Mouse (Mus musculus): ENCODE results near the gene Mthfd1. TPM values are rescaled to one million over a fixed set of nuclear protein-coding genes. Genes with fewer than 3 reads are reported as not detected.

Gene Mthfd1
- polyA plus RNA-seq, 1 experiment, result 20.9 TPM

- no peak for DNase-seq
- no peaks in the 10 kb centered on the region for H3K36me3 ChIP-seq (ENCODE audit: control insufficient read depth, insufficient read depth, low read length)
- TF ChIP-seq CTCF (IDR thresholded peaks at IDR 0.05; ENCODE audit: borderline replicate concordance, control insufficient read depth, extremely low read depth, insufficient read depth, low read length, poor library complexity) (no peak), POLR2A (IDR thresholded peaks at IDR 0.05; ENCODE audit: control insufficient read depth, extremely low read depth, insufficient read depth, low read length, poor library complexity) (no peak)
- no peaks in the 10 kb centered on the region for H3K27me3 ChIP-seq (ENCODE audit: control insufficient read depth, insufficient read depth, low read length)
- H3K27ac ChIP-seq (ENCODE audit: control insufficient read depth, insufficient read depth, low read length), result no peak overlapping the region
- H3K4me3 ChIP-seq (ENCODE audit: control insufficient read depth, insufficient read depth, low read length), result no peak overlapping the region
- WGBS, result 94% methylated on average over 5 of the region's 5 CpGs
- no peaks in the 10 kb centered on the region for H3K4me1 ChIP-seq (replicated peaks; ENCODE audit: control insufficient read depth, insufficient read depth, low read length)
These were observed 53.3 kb downstream of the Mthfd1 start for GRCm38 (mm10) chr12:76308436-76308835.

DNA sequence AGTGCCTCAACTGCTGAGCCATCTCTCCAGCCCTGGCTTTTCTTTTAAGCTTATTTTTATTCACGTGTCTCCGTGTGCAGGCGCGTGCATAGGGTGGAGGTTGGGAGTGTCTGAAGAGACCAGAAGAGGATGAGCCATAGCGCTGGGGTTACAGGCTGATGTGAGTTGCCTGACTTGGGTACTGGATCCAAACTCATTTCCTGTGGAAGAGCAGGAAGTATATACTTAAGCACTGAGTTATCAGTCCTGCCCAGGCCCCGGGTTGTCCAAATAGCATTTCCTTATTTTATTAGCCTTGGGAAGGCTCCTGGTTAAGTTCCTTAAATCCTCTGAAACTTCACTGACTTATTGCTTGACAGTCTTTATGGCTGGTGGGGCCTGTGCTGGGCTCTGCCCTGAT is 54.9 kb downstream of the Mthfd1 start:
- 89% methylated on average over 6 of the region's 6 CpGs for WGBS
- H3K27ac ChIP-seq (ENCODE audit: control insufficient read depth, insufficient read depth, low read length), result no peak overlapping the region

DNA sequence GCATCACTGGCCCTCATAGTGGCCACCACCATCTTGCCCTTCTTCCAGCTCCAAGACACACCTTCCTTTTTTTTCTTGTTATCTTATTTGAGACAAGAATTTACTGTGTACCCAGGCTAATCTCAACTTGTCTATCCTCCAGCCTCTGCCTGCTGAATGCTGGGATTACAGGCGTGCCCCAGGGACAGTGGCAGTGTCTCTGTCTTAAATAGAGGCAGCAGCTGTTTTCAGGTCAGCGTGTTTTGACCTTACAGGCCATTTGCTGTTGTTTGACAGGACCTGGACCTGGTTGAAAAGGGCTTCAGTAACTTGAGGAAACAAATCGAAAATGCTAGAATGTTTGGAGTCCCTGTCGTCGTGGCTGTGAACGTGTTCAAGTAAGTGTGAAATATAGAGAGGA is 55.5 kb downstream of the Mthfd1 start:
- H3K27ac ChIP-seq (ENCODE audit: control insufficient read depth, insufficient read depth, low read length), result no peak overlapping the region
- H3K4me3 ChIP-seq (ENCODE audit: control insufficient read depth, insufficient read depth, low read length), result no peak overlapping the region
- no peak for DNase-seq
- H3K36me3 ChIP-seq (ENCODE audit: control insufficient read depth, insufficient read depth, low read length), result no peaks in the 10 kb centered on the region
- H3K4me1 ChIP-seq (replicated peaks; ENCODE audit: control insufficient read depth, insufficient read depth, low read length), result no peaks in the 10 kb centered on the region
- no peaks in the 10 kb centered on the region for H3K27me3 ChIP-seq (ENCODE audit: control insufficient read depth, insufficient read depth, low read length)
- WGBS, result 96% methylated on average over 6 of the region's 6 CpGs
- TF ChIP-seq CTCF (IDR thresholded peaks at IDR 0.05; ENCODE audit: borderline replicate concordance, control insufficient read depth, extremely low read depth, insufficient read depth, low read length, poor library complexity) (no peak), POLR2A (IDR thresholded peaks at IDR 0.05; ENCODE audit: control insufficient read depth, extremely low read depth, insufficient read depth, low read length, poor library complexity) (no peak)

More for the DNA sequence above, 54.9 kb downstream of the Mthfd1 start:
- Histone ChIP-seq H3K4me1 (replicated peaks; ENCODE audit: control insufficient read depth, insufficient read depth, low read length) (no peaks in the 10 kb centered on the region), H3K27me3 (ENCODE audit: control insufficient read depth, insufficient read depth, low read length) (no peaks in the 10 kb centered on the region), H3K4me3 (ENCODE audit: control insufficient read depth, insufficient read depth, low read length) (no peak overlapping the region), H3K36me3 (ENCODE audit: control insufficient read depth, insufficient read depth, low read length) (no peaks in the 10 kb centered on the region)
- no peak for DNase-seq
- no peak for TF ChIP-seq CTCF (IDR thresholded peaks at IDR 0.05; ENCODE audit: borderline replicate concordance, control insufficient read depth, extremely low read depth, insufficient read depth, low read length, poor library complexity)
- TF ChIP-seq POLR2A (IDR thresholded peaks at IDR 0.05; ENCODE audit: control insufficient read depth, extremely low read depth, insufficient read depth, low read length, poor library complexity), result no peak

DNA sequence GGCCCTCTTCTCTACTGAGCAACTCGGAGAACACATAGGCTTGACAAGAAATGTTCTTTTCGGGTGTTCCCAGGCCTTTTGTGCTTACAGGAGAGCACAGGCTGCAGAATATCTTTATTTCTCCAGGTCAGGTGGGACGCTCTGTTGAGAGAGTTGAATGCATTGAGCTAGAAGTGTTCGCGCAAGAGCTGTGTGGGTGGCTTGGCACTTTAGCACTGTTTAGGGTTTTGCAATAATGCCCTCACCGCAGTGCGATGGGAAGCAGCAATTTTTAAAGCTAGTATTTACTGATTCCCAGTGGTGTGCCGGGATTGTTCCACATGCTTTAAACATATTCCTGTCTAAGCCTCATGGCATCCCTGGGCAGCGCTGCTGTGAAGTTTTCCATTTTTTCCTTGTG is 56.1 kb downstream of the Mthfd1 start:
- DNase-seq, result no peak
- Histone ChIP-seq H3K4me1 (replicated peaks; ENCODE audit: control insufficient read depth, insufficient read depth, low read length) (no peaks in the 10 kb centered on the region), H3K4me3 (ENCODE audit: control insufficient read depth, insufficient read depth, low read length) (no peak overlapping the region), H3K27me3 (ENCODE audit: control insufficient read depth, insufficient read depth, low read length) (no peaks in the 10 kb centered on the region), H3K36me3 (ENCODE audit: control insufficient read depth, insufficient read depth, low read length) (no peaks in the 10 kb centered on the region), H3K27ac (ENCODE audit: control insufficient read depth, insufficient read depth, low read length) (no peak overlapping the region)
- TF ChIP-seq POLR2A (IDR thresholded peaks at IDR 0.05; ENCODE audit: control insufficient read depth, extremely low read depth, insufficient read depth, low read length, poor library complexity), result no peak
- TF ChIP-seq CTCF (IDR thresholded peaks at IDR 0.05; ENCODE audit: borderline replicate concordance, control insufficient read depth, extremely low read depth, insufficient read depth, low read length, poor library complexity), result no peak
- WGBS, result 97% methylated on average over 9 of the region's 9 CpGs

DNA sequence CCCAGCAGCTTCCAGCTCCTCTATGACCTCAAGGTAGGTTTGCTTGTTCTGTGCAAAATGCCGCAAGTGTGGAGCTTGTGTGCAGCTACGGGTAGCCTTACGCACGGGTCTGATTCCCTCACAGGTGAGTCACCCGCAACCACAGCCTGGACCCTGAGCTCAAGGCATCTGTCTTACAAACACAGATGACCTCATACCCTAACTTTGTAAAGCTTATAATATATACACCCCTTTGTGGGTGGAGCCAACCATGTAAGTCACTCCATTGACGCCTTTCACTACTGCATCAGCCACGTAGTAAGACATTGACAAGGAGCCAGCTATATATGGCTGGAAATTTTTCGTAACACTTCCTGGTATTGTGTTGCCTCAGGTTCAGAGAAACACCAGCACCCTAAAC is 56.9 kb downstream of the Mthfd1 start:
- Histone ChIP-seq H3K36me3 (ENCODE audit: control insufficient read depth, insufficient read depth, low read length) (no peaks in the 10 kb centered on the region), H3K4me3 (ENCODE audit: control insufficient read depth, insufficient read depth, low read length) (no peak overlapping the region), H3K4me1 (replicated peaks; ENCODE audit: control insufficient read depth, insufficient read depth, low read length) (no peaks in the 10 kb centered on the region), H3K27ac (ENCODE audit: control insufficient read depth, insufficient read depth, low read length) (no peak overlapping the region), H3K27me3 (ENCODE audit: control insufficient read depth, insufficient read depth, low read length) (no peaks in the 10 kb centered on the region)
- TF ChIP-seq CTCF (IDR thresholded peaks at IDR 0.05; ENCODE audit: borderline replicate concordance, control insufficient read depth, extremely low read depth, insufficient read depth, low read length, poor library complexity) (no peak), POLR2A (IDR thresholded peaks at IDR 0.05; ENCODE audit: control insufficient read depth, extremely low read depth, insufficient read depth, low read length, poor library complexity) (no peak)
- DNase-seq, result no peak
- 97% methylated on average over 8 of the region's 8 CpGs for WGBS

DNA sequence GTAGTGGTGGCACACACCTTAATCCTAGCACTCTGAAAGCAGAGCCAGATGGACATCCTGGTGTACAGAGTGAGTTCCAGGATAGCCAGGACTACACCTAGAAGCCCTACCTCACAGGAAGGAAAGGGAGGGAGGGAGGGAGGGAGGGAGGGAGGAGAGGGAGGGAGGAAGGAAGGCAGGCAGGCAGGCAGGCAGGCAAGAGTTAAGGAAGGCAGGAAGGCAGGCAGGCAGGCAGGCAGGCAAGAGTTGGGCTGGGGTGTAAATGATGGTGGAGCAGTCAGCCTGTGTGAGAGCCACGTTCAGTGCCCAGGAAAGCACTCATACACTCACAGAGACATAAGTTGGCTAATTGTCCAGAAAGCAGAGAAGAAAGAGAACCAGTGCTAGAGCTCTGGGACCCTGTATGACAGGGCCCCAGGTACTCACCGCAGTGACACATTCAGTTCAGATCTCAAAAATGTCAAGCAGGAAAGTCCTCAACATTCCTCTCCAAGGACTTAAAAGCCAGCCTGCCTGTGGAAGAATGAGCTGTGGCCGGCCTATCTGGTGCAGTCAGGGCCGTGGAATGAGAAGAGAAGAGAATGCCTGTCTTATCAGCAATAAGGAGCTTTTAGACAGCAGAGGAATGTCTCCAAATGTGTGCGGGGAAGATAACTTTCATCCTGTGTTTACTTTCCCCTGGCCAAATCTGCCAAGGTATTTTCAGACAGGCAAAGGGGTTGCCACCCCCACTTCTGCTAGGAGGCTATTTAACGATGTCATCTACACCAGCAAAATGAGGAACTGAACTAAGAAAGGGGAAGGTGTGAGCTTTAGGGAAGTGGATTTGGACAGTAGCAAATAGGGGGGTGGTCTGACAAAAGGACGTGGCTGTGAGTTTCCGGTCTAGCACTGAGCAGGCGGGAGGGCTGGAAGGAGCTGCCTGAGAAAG is 63.4 kb downstream of the Mthfd1 start:
- Histone ChIP-seq H3K4me1 (replicated peaks; ENCODE audit: control insufficient read depth, insufficient read depth, low read length) (no peaks in the 10 kb centered on the region), H3K4me3 (ENCODE audit: control insufficient read depth, insufficient read depth, low read length) (no peak overlapping the region), H3K27ac (ENCODE audit: control insufficient read depth, insufficient read depth, low read length) (no peak overlapping the region), H3K36me3 (ENCODE audit: control insufficient read depth, insufficient read depth, low read length) (no peaks in the 10 kb centered on the region), H3K27me3 (ENCODE audit: control insufficient read depth, insufficient read depth, low read length) (no peaks in the 10 kb centered on the region)
- no peak for TF ChIP-seq POLR2A (IDR thresholded peaks at IDR 0.05; ENCODE audit: control insufficient read depth, extremely low read depth, insufficient read depth, low read length, poor library complexity)
- no peak for TF ChIP-seq CTCF (IDR thresholded peaks at IDR 0.05; ENCODE audit: borderline replicate concordance, control insufficient read depth, extremely low read depth, insufficient read depth, low read length, poor library complexity)
- WGBS, result 28% methylated on average over 9 of the region's 9 CpGs
- DNase-seq, result no peak
